Mouse (Mus musculus): ENCODE measurements around the gene Sucnr1. TPM values are rescaled to one million over a fixed set of nuclear protein-coding genes. Genes with fewer than 3 reads are reported as not detected.

Sucnr1 gene
- total RNA-seq (2014; rRNA removed; ENCODE audit: low replicate concordance) (not detected in 2 replicates), polyA plus RNA-seq (2015; fragmentation: Nextera tagmentation; extraction: Ambion mirVana) (not detected in 2 replicates)

DNA sequence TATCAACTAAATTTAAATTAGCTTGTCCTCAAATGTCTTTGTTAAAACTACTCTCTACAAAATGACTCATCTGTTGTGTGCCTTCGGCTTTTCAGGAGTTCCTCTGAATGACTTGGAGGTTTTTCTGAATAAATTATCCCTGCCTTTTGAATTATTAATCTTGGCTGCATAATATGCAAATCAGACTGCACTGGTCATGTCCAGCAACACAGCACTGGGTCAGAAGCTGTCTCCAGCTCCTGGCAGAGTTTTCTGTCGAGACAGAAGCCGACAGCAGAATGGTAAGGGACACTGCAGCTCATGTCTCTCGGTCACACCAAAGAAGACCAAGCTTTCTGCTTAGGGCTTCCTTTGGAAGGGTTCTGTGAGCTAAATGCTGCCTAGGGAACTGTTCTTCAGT, at the start of gene Sucnr1:
Gene Sucnr1 (plus strand): TSS at position 222 of the 400 bp plus-strand sequence.
- DNase-seq (ENCODE audit: low spot score), result no peak
- H3K9me3 ChIP-seq (replicated peaks; ENCODE audit: control insufficient read depth, low read length), result no peaks in the 10 kb centered on the region
- 0 out of 2 replicates have a peak within 1 kb of the TSS, but pooled peaks have one; percentile 6 for H3K27ac ChIP-seq (ENCODE audit: low read depth)
- no peak within 1 kb of the TSS for H3K9ac ChIP-seq (replicated peaks; ENCODE audit: low read depth, low read length)
- H3K27me3 ChIP-seq (ENCODE audit: control insufficient read depth, insufficient read depth, low read length), result no peaks in the 10 kb centered on the region
- TF ChIP-seq EP300 (IDR thresholded peaks at IDR 0.05; ENCODE audit: low read depth) (no peak), CTCF (IDR thresholded peaks at IDR 0.05; ENCODE audit: low read depth) (no peak)
- H3K4me3 ChIP-seq (ENCODE audit: low read depth, low read length), result no peak within 1 kb of the TSS
- no peak within 1 kb of the TSS for H3K4me2 ChIP-seq (ENCODE audit: low read depth, low read length)
- no peak for ATAC-seq (ENCODE audit: insufficient read depth, low read depth)
- H3K4me1 ChIP-seq (ENCODE audit: control insufficient read depth, insufficient read depth), result 0 out of 2 replicates have a peak, but pooled peaks cover 9% of the 10 kb centered on the region
- 40% methylated on average over 4 of the region's 4 CpGs for WGBS
- no peaks in the 10 kb centered on the region for H3K36me3 ChIP-seq (replicated peaks; ENCODE audit: control insufficient read depth, insufficient read depth, low read length)

GRCm38 (mm10) chr3:60046221-60046913, 35.3 kb upstream of the Sucnr1 start:
- Histone ChIP-seq H3K4me2 (ENCODE audit: low read depth, low read length) (no peak overlapping the region), H3K27me3 (ENCODE audit: control insufficient read depth, insufficient read depth, low read length) (no peaks in the 10 kb centered on the region), H3K27ac (ENCODE audit: low read depth) (no peak overlapping the region), H3K9me3 (replicated peaks; ENCODE audit: control insufficient read depth, low read length) (no peaks in the 10 kb centered on the region), H3K9ac (replicated peaks; ENCODE audit: low read depth, low read length) (no peak overlapping the region), H3K4me3 (ENCODE audit: low read depth, low read length) (no peak overlapping the region), H3K36me3 (replicated peaks; ENCODE audit: control insufficient read depth, insufficient read depth, low read length) (no peaks in the 10 kb centered on the region), H3K4me1 (ENCODE audit: control insufficient read depth, insufficient read depth) (no peaks in the 10 kb centered on the region)
- no peak for TF ChIP-seq CTCF (IDR thresholded peaks at IDR 0.05; ENCODE audit: low read depth)
- TF ChIP-seq EP300 (IDR thresholded peaks at IDR 0.05; ENCODE audit: low read depth), result no peak
- ATAC-seq (ENCODE audit: insufficient read depth, low read depth) (no peak), DNase-seq (ENCODE audit: low spot score) (no peak)
- 80% methylated on average over 3 of the region's 3 CpGs for WGBS

DNA sequence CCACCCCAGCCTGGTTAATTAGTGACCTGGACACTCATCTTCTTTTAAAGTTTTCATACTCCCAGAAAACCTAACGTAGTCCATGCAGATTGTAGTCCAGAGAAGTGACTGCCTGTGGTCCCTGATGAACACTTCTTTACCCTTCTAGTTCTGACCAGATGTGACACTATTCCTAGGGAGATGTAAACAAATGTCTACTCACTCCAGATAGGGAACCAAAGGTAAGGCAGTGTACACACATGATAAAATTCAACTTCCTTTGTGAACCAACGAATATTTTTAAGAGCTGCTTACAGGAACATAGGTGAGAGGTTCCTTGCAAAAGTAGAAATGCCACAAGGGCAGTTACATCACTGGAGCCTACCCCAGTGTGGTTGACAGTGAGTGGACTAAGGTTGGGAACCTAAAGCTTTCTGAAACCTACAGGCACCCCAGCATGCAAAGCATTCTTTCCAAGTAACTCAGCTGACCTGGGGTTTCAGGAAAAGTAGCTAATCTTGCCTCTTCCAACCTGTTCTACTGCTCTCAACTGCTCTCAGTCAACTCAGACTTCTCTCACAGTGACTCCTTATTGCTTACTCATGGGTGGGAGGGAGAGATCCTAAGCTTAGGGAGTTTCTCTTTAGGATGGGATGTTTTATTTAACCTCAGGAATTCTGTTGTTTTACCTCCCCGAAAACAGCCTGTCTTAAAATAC, 28.3 kb upstream of the Sucnr1 start:
- Histone ChIP-seq H3K27me3 (ENCODE audit: control insufficient read depth, insufficient read depth, low read length) (no peaks in the 10 kb centered on the region), H3K9me3 (replicated peaks; ENCODE audit: control insufficient read depth, low read length) (no peaks in the 10 kb centered on the region), H3K9ac (replicated peaks; ENCODE audit: low read depth, low read length) (no peak overlapping the region), H3K4me3 (ENCODE audit: low read depth, low read length) (no peak overlapping the region), H3K27ac (ENCODE audit: low read depth) (no peak overlapping the region), H3K36me3 (replicated peaks; ENCODE audit: control insufficient read depth, insufficient read depth, low read length) (no peaks in the 10 kb centered on the region), H3K4me2 (ENCODE audit: low read depth, low read length) (no peak overlapping the region), H3K4me1 (ENCODE audit: control insufficient read depth, insufficient read depth) (no peaks in the 10 kb centered on the region)
- ATAC-seq (ENCODE audit: insufficient read depth, low read depth) (no peak), DNase-seq (ENCODE audit: low spot score) (no peak)
- TF ChIP-seq EP300 (IDR thresholded peaks at IDR 0.05; ENCODE audit: low read depth), result no peak
- no peak for TF ChIP-seq CTCF (IDR thresholded peaks at IDR 0.05; ENCODE audit: low read depth)
- whole genome bisulfite sequencing, result 61% methylated on average over 3 of the region's 3 CpGs

GRCm38 (mm10) chr3:60053931-60054330, 27.7 kb upstream of the Sucnr1 start:
- Histone ChIP-seq H3K4me1 (ENCODE audit: control insufficient read depth, insufficient read depth) (no peaks in the 10 kb centered on the region), H3K36me3 (replicated peaks; ENCODE audit: control insufficient read depth, insufficient read depth, low read length) (no peaks in the 10 kb centered on the region), H3K4me3 (ENCODE audit: low read depth, low read length) (no peak overlapping the region), H3K27ac (ENCODE audit: low read depth) (no peak overlapping the region), H3K9me3 (replicated peaks; ENCODE audit: control insufficient read depth, low read length) (no peaks in the 10 kb centered on the region), H3K4me2 (ENCODE audit: low read depth, low read length) (no peak overlapping the region), H3K9ac (replicated peaks; ENCODE audit: low read depth, low read length) (no peak overlapping the region), H3K27me3 (ENCODE audit: control insufficient read depth, insufficient read depth, low read length) (no peaks in the 10 kb centered on the region)
- DNase-seq (ENCODE audit: low spot score) (no peak), ATAC-seq (ENCODE audit: insufficient read depth, low read depth) (no peak)
- TF ChIP-seq EP300 (IDR thresholded peaks at IDR 0.05; ENCODE audit: low read depth), result no peak
- no peak for TF ChIP-seq CTCF (IDR thresholded peaks at IDR 0.05; ENCODE audit: low read depth)
- WGBS, result 72% methylated on average over 2 of the region's 2 CpGs

DNA sequence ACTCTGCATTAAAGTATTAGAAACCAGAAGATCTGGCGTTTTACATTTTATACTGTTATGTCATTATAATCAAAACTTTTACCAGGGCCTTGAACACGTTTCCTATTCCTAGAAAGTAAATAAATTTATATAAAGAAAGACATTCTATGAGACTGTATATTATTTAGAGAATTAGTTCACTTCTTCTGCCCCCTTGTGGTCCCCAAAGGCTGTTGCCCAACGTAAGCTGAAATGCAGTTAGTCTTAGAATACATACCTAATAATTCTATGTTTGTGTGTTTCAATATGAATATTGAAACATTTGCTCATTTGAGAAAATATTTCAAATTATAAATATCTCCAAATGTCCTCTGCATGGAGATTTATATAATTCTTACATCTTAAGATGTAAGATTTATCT, 25.2 kb upstream of the Sucnr1 start:
- TF ChIP-seq CTCF (IDR thresholded peaks at IDR 0.05; ENCODE audit: low read depth) (peak; percentile 57), EP300 (IDR thresholded peaks at IDR 0.05; ENCODE audit: low read depth) (no peak)
- WGBS, result 32% methylated on average over 3 of the region's 3 CpGs
- Histone ChIP-seq H3K9me3 (replicated peaks; ENCODE audit: control insufficient read depth, low read length) (no peaks in the 10 kb centered on the region), H3K4me1 (ENCODE audit: control insufficient read depth, insufficient read depth) (no peaks in the 10 kb centered on the region), H3K27ac (ENCODE audit: low read depth) (no peak overlapping the region), H3K4me2 (ENCODE audit: low read depth, low read length) (no peak overlapping the region), H3K9ac (replicated peaks; ENCODE audit: low read depth, low read length) (no peak overlapping the region), H3K36me3 (replicated peaks; ENCODE audit: control insufficient read depth, insufficient read depth, low read length) (no peaks in the 10 kb centered on the region), H3K4me3 (ENCODE audit: low read depth, low read length) (no peak overlapping the region), H3K27me3 (ENCODE audit: control insufficient read depth, insufficient read depth, low read length) (no peaks in the 10 kb centered on the region)
- ATAC-seq (ENCODE audit: insufficient read depth, low read depth) (no peak), DNase-seq (ENCODE audit: low spot score) (peak; percentile 42)
